In genomic region chr12:73708498-73708897, GRCm38 (mm10) we compare ENCODE assay signal across 10 mouse cellular contexts.
A peak's percentile ranks its signal among the peaks of the same experiment; 100 is the strongest.
DNase-seq lines count a peak whose midpoint lies in the region; ATAC-seq lines count a peak whose summit lies in the region.
"Had no signal": no experiment of that assay in that cellular context is flagged by ENCODE, and none has a peak within 500 bp of the region (broad histone marks: within the 10 kb centered on the region; RNA-seq: fewer than 3 reads in every experiment).

No protein-coding gene starts in this region.

- 42% methylated on average over 5 of the region's 5 CpGs for WGBS in heart, embryonic 11.5 days (ENCODE audit: insufficient replicate concordance)
- 14% methylated on average over 5 of the region's 5 CpGs for WGBS in kidney, embryonic 16.5 days
- WGBS in limb, embryonic 10.5 days, result 10% methylated on average over 5 of the region's 5 CpGs

- no peak for ATAC-seq in heart, embryonic 11.5 days (replicated peaks; ENCODE audit: insufficient number of reproducible peaks, low FRiP score, low TSS enrichment)
- ATAC-seq in kidney, embryonic 16.5 days (ENCODE audit: low FRiP score, low TSS enrichment), result peak; percentile 28; the same call in 1 of the 2 replicates
- ATAC-seq: liver, embryonic 12.5 days had no signal

- peak overlapping the region; percentile 6; the same call in 1 of the 2 replicates for H3K4me2 ChIP-seq in heart, embryonic 11.5 days
- H3K4me2 ChIP-seq in kidney, embryonic 16.5 days (replicated peaks; ENCODE audit: low read depth, low read length), result 0 out of 2 replicates have a peak overlapping the region, but pooled peaks have one; percentile 10
- H3K4me2 ChIP-seq: liver, embryonic 12.5 days had no signal

- H3K9me3 ChIP-seq in heart, embryonic 11.5 days (replicated peaks; ENCODE audit: control insufficient read depth, low read length), result no peaks in the 10 kb centered on the region
- H3K9me3 ChIP-seq in kidney, embryonic 16.5 days (ENCODE audit: low read length), result no peaks in the 10 kb centered on the region
- no peaks in the 10 kb centered on the region for H3K9me3 ChIP-seq in limb, embryonic 10.5 days (replicated peaks)
- H3K9me3 ChIP-seq: liver, embryonic 12.5 days had no signal

- no peaks in the 10 kb centered on the region for H3K36me3 ChIP-seq in heart, embryonic 11.5 days (ENCODE audit: control insufficient read depth, insufficient read depth, low read length)
- no peaks in the 10 kb centered on the region for H3K36me3 ChIP-seq in kidney, embryonic 16.5 days (ENCODE audit: insufficient read depth, low read length)
- no peaks in the 10 kb centered on the region for H3K36me3 ChIP-seq in limb, embryonic 10.5 days
- H3K36me3 ChIP-seq: liver, embryonic 12.5 days had no signal

- H3K9ac ChIP-seq in heart, embryonic 11.5 days (ENCODE audit: low read depth, low read length), result peak overlapping the region; percentile 24; the same call in 1 of the 2 replicates
- peak overlapping the region; percentile 48 for H3K9ac ChIP-seq in kidney, embryonic 16.5 days (replicated peaks; ENCODE audit: low read length)
- H3K9ac ChIP-seq: liver, embryonic 12.5 days had no signal

- no peaks in the 10 kb centered on the region for H3K27me3 ChIP-seq in heart, embryonic 11.5 days (ENCODE audit: control insufficient read depth, insufficient read depth, low read length)
- no peaks in the 10 kb centered on the region for H3K27me3 ChIP-seq in kidney, embryonic 16.5 days (ENCODE audit: insufficient read depth, low read length)
- peaks cover 23% of the 10 kb centered on the region for H3K27me3 ChIP-seq in limb, embryonic 10.5 days (ENCODE audit: low read depth, poor library complexity, severe bottlenecking)
- H3K27me3 ChIP-seq: liver, embryonic 12.5 days had no signal

- peaks cover 18% of the 10 kb centered on the region for H3K4me1 ChIP-seq in heart, embryonic 11.5 days (ENCODE audit: control insufficient read depth, insufficient read depth, low read length)
- peaks cover 11% of the 10 kb centered on the region; the same call in 1 of the 2 replicates for H3K4me1 ChIP-seq in kidney, embryonic 16.5 days (ENCODE audit: insufficient read depth, low read length)
- H3K4me1 ChIP-seq in limb, embryonic 10.5 days, result peaks cover 22% of the 10 kb centered on the region
- H3K4me1 ChIP-seq: liver, embryonic 12.5 days had no signal

- H3K4me3 ChIP-seq in heart, embryonic 11.5 days (ENCODE audit: low read depth, low read length), result no peak overlapping the region
- H3K4me3 ChIP-seq in kidney, embryonic 16.5 days (ENCODE audit: low read length), result no peak overlapping the region
- no peak overlapping the region for H3K4me3 ChIP-seq in limb, embryonic 10.5 days
- H3K4me3 ChIP-seq: liver, embryonic 12.5 days had no signal

- H3K27ac ChIP-seq in heart, embryonic 11.5 days (ENCODE audit: low read depth, low read length), result peak overlapping the region; percentile 43; the same call in 1 of the 2 replicates
- H3K27ac ChIP-seq in kidney, embryonic 16.5 days (ENCODE audit: low read length), result peak overlapping the region; percentile 50; the same call in 1 of the 2 replicates
- 0 out of 2 replicates have a peak overlapping the region, but pooled peaks have one; percentile 8 for H3K27ac ChIP-seq in limb, embryonic 10.5 days
- H3K27ac ChIP-seq: liver, embryonic 12.5 days had no signal

- no peak for DNase-seq in heart, postnatal 4 days
- no peak for DNase-seq in kidney, postnatal 25 days
- peak; percentile 34 for DNase-seq in embryo, embryonic 9.5 days (ENCODE audit: extremely low spot score)
- DNase-seq in limb, embryonic 10.5 days (ENCODE audit: low spot score), result peak; percentile 35
- no peak for DNase-seq in cerebellum, postnatal 36 days
- no peak for DNase-seq in thymus, postnatal 0 days (ENCODE audit: low spot score)
- DNase-seq: spleen, adult 18-20 months had no signal

Comparison
In these comparisons a context has a peak if more than half of its experiments do, and no peak if none do; other contexts are left out.
1. DNase-seq: peak in embryo, embryonic 9.5 days (single experiment) and limb, embryonic 10.5 days (single experiment); none in heart, postnatal 4 days (single experiment), kidney, postnatal 25 days (0 of 2), cerebellum, postnatal 36 days (0 of 2) and thymus, postnatal 0 days (single experiment).
2. Peak in every context shown above with its lines, with median percentiles within 50 percentile points of each other: H3K27ac ChIP-seq.